Mouse (Mus musculus) macrophage (primary cell): ENCODE data around the gene Trappc12. TPM values are rescaled to one million over a fixed set of nuclear protein-coding genes. Genes with fewer than 3 reads are reported as not detected.

Experiments used
- H3K27ac ChIP-seq: fragments of 350-480 bp; formaldehyde crosslinking; 2 replicates; pipeline ENCODE4 v1.9.0; 2021
- H3K36me3 ChIP-seq: fragments of 350-480 bp; formaldehyde crosslinking; 2 replicates; pipeline ENCODE4 v1.9.0; 2021; ENCODE audit errors: inconsistent target
- H3K4me3 ChIP-seq: fragments of 350-480 bp; formaldehyde crosslinking; 2 replicates; pipeline ENCODE4 v1.9.0; 2021; ENCODE audit errors: inconsistent target
- H3K79me2 ChIP-seq: fragments of 350-480 bp; formaldehyde crosslinking; 2 replicates; pipeline ENCODE4 v1.9.0; 2021; ENCODE audit errors: inconsistent target
- WGBS: methylation state at CpG from one replicate; pipeline ENCODE4 v1.1.7; 2026; ENCODE audit warnings: inconsistent platforms; ENCODE audit not compliant: missing documents; 5-methylcytosine and 5-hydroxymethylcytosine counted together
- polyA plus RNA-seq: library from polyadenylated mRNA; stranded (reverse); fragments of 250-400 nt; gene quantifications from 3 replicates; pipeline ENCODE4 v1.2.4, GENCODE M21; 2018; ENCODE audit warnings: inconsistent platforms

The Trappc12 gene
- polyA plus RNA-seq, 1 experiment from 2014 or later, result 18.0 TPM

DNA sequence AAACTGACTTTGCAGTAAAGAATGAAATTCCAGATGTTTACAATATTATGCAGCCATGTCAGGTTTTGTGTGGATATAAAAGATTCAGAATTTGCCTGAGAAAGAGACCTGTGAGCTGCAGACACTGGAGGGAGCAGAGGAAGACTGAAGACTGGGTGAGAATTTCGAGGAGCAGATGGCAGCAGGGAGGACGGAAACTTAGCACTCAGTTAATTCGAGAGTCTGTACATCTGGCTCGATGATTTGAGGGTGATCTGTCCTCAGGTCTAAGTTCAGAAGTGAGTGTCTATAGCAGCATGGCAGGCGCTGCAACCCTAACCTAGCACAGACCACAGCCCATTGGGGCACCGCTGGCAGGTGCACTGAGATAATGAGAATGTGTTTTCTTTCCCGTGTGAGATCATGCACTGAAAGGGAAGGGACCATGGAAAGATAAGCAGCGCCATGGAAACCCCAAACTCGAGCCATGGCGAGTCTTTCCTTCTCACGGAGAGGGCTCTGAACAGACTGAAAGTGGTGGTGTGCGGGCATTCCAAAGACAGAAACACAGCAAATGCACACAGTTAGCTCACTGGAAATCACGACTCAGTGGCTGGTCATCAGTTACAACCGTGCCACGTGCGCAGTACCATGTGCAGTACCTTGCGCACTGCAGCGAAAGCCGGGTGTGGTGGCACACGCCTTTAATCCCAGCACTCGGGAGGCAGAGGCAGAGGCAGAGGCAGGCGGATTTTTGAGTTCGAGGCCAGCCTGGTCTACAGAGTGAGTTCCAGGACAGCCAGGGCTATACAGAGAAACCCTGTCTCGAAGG is 35.2 kb downstream of the Trappc12 start:
- Histone ChIP-seq H3K4me3 (no peak overlapping the region), H3K36me3 (peaks cover 49% of the 10 kb centered on the region)

DNA sequence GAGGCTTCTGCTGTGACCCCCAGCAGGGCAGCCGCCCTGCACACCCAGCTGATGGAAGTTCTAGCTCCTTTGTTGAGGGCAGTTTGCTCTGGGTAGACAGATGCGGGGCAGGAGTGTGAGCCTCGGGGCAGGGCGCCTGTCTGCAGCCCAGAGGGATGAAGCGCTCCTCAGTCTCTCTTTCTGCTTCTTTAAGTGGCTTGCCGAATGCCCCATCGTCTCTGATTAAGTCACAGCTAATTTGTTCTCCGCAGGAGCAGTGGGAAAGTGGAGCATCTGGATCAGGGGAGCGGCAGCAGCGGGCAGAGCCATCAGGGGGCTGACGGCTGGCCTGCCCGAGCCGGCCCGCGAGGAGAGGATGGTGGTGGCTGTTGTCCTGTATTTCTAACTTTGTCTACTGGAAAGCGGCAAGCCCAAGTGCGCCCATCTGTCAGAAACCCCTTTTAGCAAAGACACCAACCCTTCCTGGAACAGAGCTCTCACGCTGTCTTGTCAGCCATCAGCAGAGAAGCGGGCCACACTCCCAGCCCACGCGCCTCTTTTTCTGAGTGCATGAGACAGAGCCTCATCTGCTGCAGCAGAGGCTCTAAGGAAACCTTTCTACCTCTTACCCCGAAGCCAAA is 39.6 kb downstream of the Trappc12 start:
- peaks cover 53% of the 10 kb centered on the region for H3K36me3 ChIP-seq
- H3K27ac ChIP-seq, result no peak overlapping the region
- WGBS, result 95% methylated on average over 19 of the region's 22 CpGs
- H3K79me2 ChIP-seq, result no peaks in the 10 kb centered on the region
- H3K4me3 ChIP-seq, result no peak overlapping the region

More for the DNA sequence above, 35.2 kb downstream of the Trappc12 start:
- WGBS, result 96% methylated on average over 24 of the region's 24 CpGs
- H3K27ac ChIP-seq, result no peak overlapping the region
- no peaks in the 10 kb centered on the region for H3K79me2 ChIP-seq

DNA sequence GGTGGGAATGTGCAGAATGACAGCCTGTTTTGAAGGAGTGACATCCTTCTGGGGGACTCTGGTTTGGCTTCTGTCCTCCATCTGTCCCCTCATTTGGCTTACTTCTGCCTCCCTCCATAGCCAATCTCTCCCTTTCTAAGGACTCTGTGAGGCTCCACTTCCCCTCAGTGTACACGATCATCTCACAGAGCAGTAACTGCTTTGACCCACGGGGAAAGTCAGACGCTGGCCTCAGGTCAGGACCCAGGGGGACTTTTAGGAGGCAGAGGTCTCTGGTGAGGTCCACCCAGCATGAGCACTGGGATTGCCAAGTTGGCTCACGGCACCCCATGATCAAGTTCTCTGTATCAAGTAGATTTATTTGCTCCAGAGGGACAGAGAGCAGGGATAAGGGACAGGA is 42.1 kb downstream of the Trappc12 start:
- Histone ChIP-seq H3K36me3 (peaks cover 54% of the 10 kb centered on the region), H3K79me2 (no peaks in the 10 kb centered on the region), H3K4me3 (no peak overlapping the region), H3K27ac (no peak overlapping the region)
- WGBS, result 92% methylated on average over 4 of the region's 4 CpGs

DNA sequence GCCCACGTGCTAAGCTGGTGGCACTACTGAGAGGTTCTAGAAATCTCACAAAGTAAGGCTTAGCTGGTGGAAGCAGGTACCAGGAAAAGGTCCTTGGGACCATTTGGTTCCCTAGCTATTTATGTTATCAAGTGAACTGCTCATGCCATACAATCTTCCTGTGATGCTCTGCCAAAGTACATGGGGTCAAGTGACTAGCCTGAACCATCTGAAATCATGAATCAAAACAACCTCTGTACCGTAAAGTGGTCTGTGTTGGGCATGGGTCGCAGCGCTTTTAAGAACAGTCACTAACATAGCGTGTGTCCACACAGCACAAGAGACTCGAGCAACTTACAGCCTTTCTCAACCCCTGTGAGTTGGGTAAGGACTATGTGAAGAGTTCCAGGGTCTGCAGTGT is 45.1 kb downstream of the Trappc12 start:
- Histone ChIP-seq H3K79me2 (no peaks in the 10 kb centered on the region), H3K27ac (no peak overlapping the region), H3K36me3 (peaks cover 33% of the 10 kb centered on the region), H3K4me3 (no peak overlapping the region)
- 94% methylated on average over 6 of the region's 6 CpGs for WGBS

DNA sequence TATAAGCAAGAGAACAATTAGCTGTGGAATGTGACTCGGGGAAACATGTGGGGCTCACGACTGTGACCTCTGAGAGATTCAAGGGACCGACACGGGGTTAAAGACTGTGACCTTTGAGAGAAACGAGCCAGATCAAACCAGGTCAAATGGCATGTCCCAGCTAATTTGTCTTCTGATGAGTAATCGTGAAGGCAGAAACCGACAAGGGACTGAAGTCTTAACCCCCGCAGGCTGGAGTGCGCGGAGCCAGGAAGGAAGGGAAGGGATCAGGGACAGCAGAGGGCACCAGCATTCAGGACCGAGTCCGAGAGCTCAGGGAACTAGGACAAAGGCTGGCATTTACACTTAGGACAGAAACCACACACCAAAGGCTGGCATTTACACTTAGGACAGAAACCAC is 45.9 kb downstream of the Trappc12 start:
- H3K79me2 ChIP-seq, result no peaks in the 10 kb centered on the region
- H3K27ac ChIP-seq, result no peak overlapping the region
- WGBS, result 91% methylated on average over 12 of the region's 12 CpGs
- H3K36me3 ChIP-seq, result peaks cover 25% of the 10 kb centered on the region; the same call in 1 of the 2 replicates
- H3K4me3 ChIP-seq, result no peak overlapping the region

DNA sequence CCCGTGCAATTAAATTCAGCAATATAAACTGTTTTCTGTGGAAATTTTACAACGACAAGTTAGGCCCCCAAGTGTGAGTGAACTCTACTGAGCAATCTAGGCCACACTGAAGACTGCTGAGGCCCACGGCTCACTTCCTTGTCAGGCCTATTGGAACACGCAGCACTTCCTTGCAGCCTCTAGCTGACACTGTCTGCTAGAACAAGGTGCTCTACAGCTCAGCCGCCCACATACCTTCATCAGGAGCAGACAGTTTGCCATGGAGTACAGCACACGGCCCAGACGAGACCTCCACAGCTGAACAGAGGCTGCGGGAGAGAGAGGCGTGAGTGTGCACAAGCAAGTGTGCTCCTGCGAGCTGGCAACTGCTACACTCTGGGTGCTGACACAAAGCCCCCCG is 49.0 kb downstream of the Trappc12 start:
- WGBS, result 90% methylated on average over 11 of the region's 11 CpGs
- Histone ChIP-seq H3K4me3 (no peak overlapping the region), H3K36me3 (0 out of 2 replicates have a peak, but pooled peaks cover 20% of the 10 kb centered on the region), H3K27ac (no peak overlapping the region), H3K79me2 (no peaks in the 10 kb centered on the region)

DNA sequence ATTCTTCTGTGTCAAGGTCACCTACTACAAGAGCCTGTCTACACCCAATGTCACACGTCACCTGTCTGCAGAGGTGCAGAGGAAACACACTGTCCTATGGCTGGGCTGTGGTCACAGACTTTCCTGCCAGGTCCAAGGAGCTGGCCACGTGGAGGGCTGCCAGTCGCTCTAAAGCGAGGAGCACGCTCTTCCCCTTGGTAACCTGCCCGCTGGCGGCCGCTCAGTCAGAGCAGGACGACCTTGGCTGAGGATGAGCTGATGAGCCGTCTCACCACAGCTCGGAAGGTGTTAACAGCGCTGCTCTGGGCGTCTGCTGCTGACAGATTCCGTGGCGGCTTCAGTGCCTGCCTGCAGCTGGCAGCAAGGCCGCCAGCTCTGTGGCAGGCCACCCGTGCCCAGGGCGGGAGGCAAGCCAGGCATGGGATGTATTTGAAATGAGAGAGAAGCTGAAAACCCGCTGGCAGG is 49.7 kb downstream of the Trappc12 start:
- Histone ChIP-seq H3K36me3 (peaks cover 27% of the 10 kb centered on the region; the same call in 1 of the 2 replicates), H3K4me3 (no peak overlapping the region)
- 84% methylated on average over 19 of the region's 19 CpGs for WGBS

DNA sequence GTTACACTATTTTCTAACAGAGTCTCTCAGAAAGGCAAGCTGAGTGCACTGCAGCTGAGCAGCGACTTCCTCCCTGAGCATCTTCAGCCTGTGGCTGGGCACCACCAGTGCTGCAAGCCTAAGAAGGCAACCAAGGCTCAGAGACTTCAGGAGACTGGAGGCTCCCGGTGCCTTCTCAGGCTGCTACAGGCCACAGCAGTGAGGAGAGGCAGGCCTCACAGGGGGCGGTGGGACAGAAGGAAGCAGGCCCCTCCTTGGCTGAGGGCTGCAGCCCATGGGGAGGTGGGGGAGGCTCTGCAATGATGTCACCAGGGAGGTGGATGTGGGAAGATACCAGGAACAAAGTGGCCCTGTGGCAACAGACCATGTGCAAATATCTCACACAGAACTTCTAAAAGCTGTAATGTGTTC is 50.2 kb downstream of the Trappc12 start:
- no peaks in the 10 kb centered on the region for H3K79me2 ChIP-seq
- no peak overlapping the region for H3K4me3 ChIP-seq
- no peak overlapping the region for H3K27ac ChIP-seq
- peaks cover 31% of the 10 kb centered on the region; the same call in 1 of the 2 replicates for H3K36me3 ChIP-seq
- 63% methylated on average over 3 of the region's 3 CpGs for WGBS

More for the DNA sequence above, 49.7 kb downstream of the Trappc12 start:
- Histone ChIP-seq H3K27ac (no peak overlapping the region), H3K79me2 (no peaks in the 10 kb centered on the region)

DNA sequence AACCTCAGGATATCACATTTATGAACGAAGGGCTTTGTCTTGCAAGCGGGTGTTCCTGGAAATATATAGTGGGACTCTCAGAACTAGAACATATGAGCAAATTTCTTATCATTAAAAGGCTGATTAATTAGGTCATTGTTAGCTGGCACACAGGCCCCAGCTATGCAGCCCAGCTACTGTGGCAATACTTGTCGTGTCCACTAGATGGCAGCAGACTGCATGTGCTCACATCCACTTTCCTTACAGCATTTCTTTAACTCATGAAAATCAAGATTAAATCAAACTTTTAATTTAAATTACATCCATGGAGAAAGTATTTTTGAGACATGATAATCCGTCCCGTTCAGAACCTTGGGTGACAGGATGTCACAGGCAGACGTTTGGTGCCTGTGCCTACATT is 50.6 kb downstream of the Trappc12 start:
- H3K4me3 ChIP-seq, result no peak overlapping the region
- H3K79me2 ChIP-seq, result no peaks in the 10 kb centered on the region
- peaks cover 35% of the 10 kb centered on the region; the same call in 1 of the 2 replicates for H3K36me3 ChIP-seq
- WGBS, result 39% methylated on average over 6 of the region's 6 CpGs
- H3K27ac ChIP-seq, result no peak overlapping the region

DNA sequence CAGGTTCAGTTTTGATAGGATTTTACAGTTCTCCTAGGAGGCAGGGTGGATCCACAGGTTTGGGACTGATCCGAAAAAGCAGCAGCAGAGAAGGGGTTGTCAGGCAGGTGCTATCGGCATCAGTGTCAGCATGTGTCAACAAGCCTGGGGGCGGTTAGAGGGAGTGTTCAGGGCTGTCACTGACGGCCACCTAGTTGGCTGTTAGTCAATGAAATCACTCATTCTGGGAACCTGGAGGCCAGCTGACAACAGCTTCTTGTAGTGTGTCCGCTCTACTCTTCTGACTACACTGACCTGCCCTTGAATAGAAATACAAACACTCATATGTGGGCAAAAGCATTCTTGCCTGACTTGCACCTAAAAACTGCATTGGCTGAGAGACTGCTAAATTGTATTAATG is 51.2 kb downstream of the Trappc12 start:
- Histone ChIP-seq H3K4me3 (no peak overlapping the region), H3K27ac (no peak overlapping the region), H3K79me2 (no peaks in the 10 kb centered on the region), H3K36me3 (peaks cover 41% of the 10 kb centered on the region)
- WGBS, result 93% methylated on average over 5 of the region's 5 CpGs

DNA sequence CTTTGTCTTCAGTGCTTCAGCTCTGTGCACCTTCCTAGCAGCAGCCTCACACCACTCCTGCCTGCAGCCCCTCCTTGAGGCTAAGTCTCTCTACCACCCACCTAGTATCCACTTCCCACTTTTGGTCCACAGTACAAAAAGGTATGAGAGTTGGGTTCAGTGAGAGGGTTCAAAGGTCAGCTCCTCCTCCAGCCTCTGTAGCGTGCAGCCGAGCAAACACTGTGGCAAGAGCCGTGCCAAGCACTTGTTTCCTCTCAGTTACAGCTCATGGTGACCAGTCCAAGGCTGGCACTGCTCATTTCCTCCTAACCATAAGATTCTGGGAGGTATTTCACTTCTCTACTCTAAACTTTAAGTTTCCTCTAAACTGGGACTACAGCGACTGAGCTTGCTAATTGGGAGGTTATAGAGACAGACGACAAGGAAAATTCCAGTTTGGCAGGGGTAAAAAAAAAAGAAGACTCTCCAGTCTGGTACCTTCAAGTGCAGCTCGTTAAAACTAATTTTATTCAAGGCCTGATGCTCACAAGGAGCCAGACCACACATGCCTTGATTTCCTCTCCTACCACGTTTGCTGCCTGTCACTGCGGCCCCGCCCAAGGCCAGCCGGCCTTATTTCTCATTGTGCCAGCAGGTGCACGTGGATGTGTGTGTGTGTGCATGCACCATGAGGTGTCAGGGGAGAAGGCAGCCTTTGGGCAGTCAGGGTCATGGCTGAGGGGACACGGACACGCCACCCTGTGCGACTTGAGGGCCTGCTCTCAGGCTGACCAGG is 52.3 kb downstream of the Trappc12 start:
- WGBS, result 70% methylated on average over 14 of the region's 14 CpGs
- Histone ChIP-seq H3K36me3 (peaks cover 44% of the 10 kb centered on the region), H3K79me2 (no peaks in the 10 kb centered on the region), H3K4me3 (no peak overlapping the region), H3K27ac (no peak overlapping the region)

DNA sequence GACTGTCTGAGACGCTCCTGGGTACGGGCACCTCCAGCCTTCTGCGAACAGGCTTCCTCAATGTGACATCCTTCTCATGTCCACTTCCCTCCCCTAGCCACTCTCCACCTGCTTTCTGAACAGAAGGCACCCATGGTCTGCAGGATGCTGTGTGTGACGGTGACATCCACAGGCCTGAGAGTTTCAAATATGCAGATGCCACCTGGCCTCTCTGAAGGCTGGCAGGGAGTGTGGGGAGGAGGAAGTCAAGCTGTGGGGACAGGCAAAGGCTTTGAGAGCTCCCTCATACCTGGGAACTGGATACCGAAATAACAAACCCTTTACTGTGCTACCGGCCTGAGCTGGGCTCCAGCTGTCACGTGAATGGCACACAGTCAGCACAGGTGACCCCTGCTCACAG is 55.5 kb downstream of the Trappc12 start:
- WGBS, result 94% methylated on average over 7 of the region's 7 CpGs
- peaks cover 75% of the 10 kb centered on the region for H3K36me3 ChIP-seq

DNA sequence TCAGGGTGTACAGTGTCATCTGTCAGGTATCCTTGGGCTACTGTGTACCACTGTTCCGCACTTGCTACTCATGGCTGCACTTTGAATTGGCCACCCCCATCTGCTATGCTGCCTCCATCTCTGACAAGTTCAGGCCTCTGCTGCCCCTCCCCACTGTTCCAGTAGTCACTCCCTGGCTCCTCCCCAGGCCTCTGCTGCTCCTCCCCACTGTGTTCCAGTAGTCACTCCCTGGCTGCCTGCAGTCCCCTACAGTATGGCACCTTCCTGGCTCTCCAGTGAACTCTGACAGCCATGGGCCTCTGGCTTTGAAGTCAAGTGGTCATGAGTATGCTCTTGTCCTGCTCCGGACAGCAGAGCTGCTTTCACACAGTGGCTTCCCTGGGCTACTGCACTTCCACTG is 56.0 kb downstream of the Trappc12 start:
- peaks cover 81% of the 10 kb centered on the region for H3K36me3 ChIP-seq
- H3K27ac ChIP-seq, result no peak overlapping the region
- no peaks in the 10 kb centered on the region for H3K79me2 ChIP-seq
- WGBS, result 100% methylated on average over 2 of the region's 2 CpGs
- H3K4me3 ChIP-seq, result no peak overlapping the region

More for the DNA sequence above, 55.5 kb downstream of the Trappc12 start:
- no peak overlapping the region for H3K27ac ChIP-seq
- no peaks in the 10 kb centered on the region for H3K79me2 ChIP-seq
- no peak overlapping the region for H3K4me3 ChIP-seq

DNA sequence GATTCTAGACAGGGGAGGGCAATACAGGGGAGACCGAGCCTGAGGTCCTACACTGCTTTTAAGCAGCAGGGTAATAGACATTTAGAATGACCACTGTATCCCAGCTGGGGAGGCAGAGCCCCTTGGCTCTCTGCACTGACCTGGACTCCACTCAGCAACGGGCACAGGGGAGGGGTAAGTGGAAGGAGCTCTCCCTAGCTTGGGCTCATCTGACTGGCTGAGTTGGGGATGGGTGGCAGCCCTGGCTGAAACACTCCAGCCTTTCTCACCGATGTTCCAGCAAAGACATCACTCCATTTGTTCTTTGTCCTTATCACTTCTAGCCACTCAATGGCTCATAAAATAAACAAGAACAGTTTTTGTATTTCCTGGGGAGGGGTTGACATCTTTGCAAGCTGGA is 56.5 kb downstream of the Trappc12 start:
- peaks cover 84% of the 10 kb centered on the region for H3K36me3 ChIP-seq

More for the DNA sequence above, 56.5 kb downstream of the Trappc12 start:
- Histone ChIP-seq H3K4me3 (no peak overlapping the region), H3K27ac (no peak overlapping the region), H3K79me2 (no peaks in the 10 kb centered on the region)
- WGBS, result 97% methylated on average over 3 of the region's 3 CpGs
